Comparison of ENCODE assay signal across 17 mouse cellular contexts in genomic region chr19:21586546-21586945, GRCm38 (mm10).
"Had no signal": no experiment of that assay in that cellular context is flagged by ENCODE, and none has a peak within 500 bp of the region (broad histone marks: within the 10 kb centered on the region; RNA-seq: fewer than 3 reads in every experiment).

No protein-coding gene starts in this region.

- H3K9me3 ChIP-seq: limb, embryonic 12.5 days; liver, embryonic 13.5 days; lung, embryonic 15.5 days; midbrain, embryonic 15.5 days; neural tube, embryonic 13.5 days had no signal

- H3K36me3 ChIP-seq: limb, embryonic 12.5 days; liver, embryonic 13.5 days; lung, embryonic 15.5 days; midbrain, embryonic 15.5 days had no signal

- H3K9ac ChIP-seq: limb, embryonic 12.5 days; liver, embryonic 13.5 days; liver, postnatal 0 days; lung, embryonic 15.5 days; midbrain, embryonic 15.5 days; neural tube, embryonic 13.5 days had no signal

- H3K4me3 ChIP-seq: limb, embryonic 12.5 days; liver, embryonic 13.5 days; lung, embryonic 15.5 days; megakaryocyte, embryonic 14.5 days; midbrain, embryonic 15.5 days; neural tube, embryonic 13.5 days had no signal

- H3K4me2 ChIP-seq: limb, embryonic 12.5 days; liver, embryonic 13.5 days; lung, embryonic 15.5 days; midbrain, embryonic 11.5 days; midbrain, embryonic 15.5 days; neural tube, embryonic 13.5 days had no signal

- DNase-seq: kidney, adult 18-20 months; kidney, postnatal 25 days; liver; liver, embryonic 13.5 days; liver, postnatal 0 days; lung, postnatal 14 days; retina, postnatal 1 day; right cerebral cortex, postnatal 4 days; spleen, adult 18-20 months; thymus, postnatal 36 days had no signal

- H3K27me3 ChIP-seq: limb, embryonic 12.5 days; liver, embryonic 13.5 days; lung, embryonic 15.5 days; megakaryocyte, embryonic 14.5 days; midbrain, embryonic 15.5 days; neural tube, embryonic 13.5 days had no signal

- ATAC-seq: liver, postnatal 0 days; midbrain, embryonic 15.5 days had no signal

- H3K4me1 ChIP-seq: limb, embryonic 12.5 days; liver, embryonic 13.5 days; lung, embryonic 15.5 days; midbrain, embryonic 15.5 days; neural tube, embryonic 13.5 days had no signal

- H3K27ac ChIP-seq: limb, embryonic 12.5 days; liver, embryonic 13.5 days; lung, embryonic 15.5 days; macrophage; midbrain, embryonic 15.5 days; neural tube, embryonic 13.5 days had no signal
